Mouse (Mus musculus) left cerebral cortex, adult 9 months (tissue): Measurements from ENCODE around the gene Fbxo8.

Source experiments
- DNase-seq, 2 experiments: peaks; one replicate each; pipeline ENCODE4 v3.0.0; 2022; ENCODE audit warnings: low spot score in 2 of 2

Fbxo8 gene

GRCm38 (mm10) chr8:56550558-56551360 is at the start of gene Fbxo8, which contains the start of gene Cep44:
TSS of gene Fbxo8 (plus strand) at chr8:56551090.
TSS of gene Cep44 (minus strand) at chr8:56551047.
- peak; percentile 68 to 85 for DNase-seq

- no peak for DNase-seq
Observed at GRCm38 (mm10) chr8:56501911-56502310, 49.0 kb upstream of the Fbxo8 start.

GRCm38 (mm10) chr8:56508318-56508951 is 42.5 kb upstream of the Fbxo8 start:
- no peak for DNase-seq

GRCm38 (mm10) chr8:56508952-56509479 is 41.9 kb upstream of the Fbxo8 start:
- DNase-seq, result no peak

GRCm38 (mm10) chr8:56518848-56519247 is 32.0 kb upstream of the Fbxo8 start:
- DNase-seq, result no peak

- DNase-seq, result no peak
Observed at GRCm38 (mm10) chr8:56520249-56520648, 30.6 kb upstream of the Fbxo8 start.

- no peak for DNase-seq
Observed at GRCm38 (mm10) chr8:56521051-56521450, 29.8 kb upstream of the Fbxo8 start.

- DNase-seq, result no peak
Observed at GRCm38 (mm10) chr8:56528869-56529268, 22.0 kb upstream of the Fbxo8 start.

- peak in 1 of 2 experiments; percentile 34 for DNase-seq
Observed at GRCm38 (mm10) chr8:56530359-56530758, 20.5 kb upstream of the Fbxo8 start.

- DNase-seq, result no peak
Observed at GRCm38 (mm10) chr8:56540706-56541105, 10.2 kb upstream of the Fbxo8 start.

- no peak for DNase-seq
Observed at GRCm38 (mm10) chr8:56547866-56548265, 3.0 kb upstream of the Fbxo8 start.

GRCm38 (mm10) chr8:56551361-56551852 is 517 bp downstream of the Fbxo8 start:
- peak; percentile 85 to 96 for DNase-seq

- no peak for DNase-seq
Observed at GRCm38 (mm10) chr8:56552045-56552444, 1.2 kb downstream of the Fbxo8 start.

- DNase-seq, result no peak
Observed at GRCm38 (mm10) chr8:56552551-56553103, 1.7 kb downstream of the Fbxo8 start.

GRCm38 (mm10) chr8:56564399-56565047 is 13.6 kb downstream of the Fbxo8 start:
- DNase-seq, result no peak

GRCm38 (mm10) chr8:56566856-56567255 is 16.0 kb downstream of the Fbxo8 start:
- DNase-seq, result no peak

GRCm38 (mm10) chr8:56580918-56581317 is 30.0 kb downstream of the Fbxo8 start:
- no peak for DNase-seq

- DNase-seq, result no peak
Observed at GRCm38 (mm10) chr8:56582841-56583240, 32.0 kb downstream of the Fbxo8 start.

GRCm38 (mm10) chr8:56589004-56589403 is 38.1 kb downstream of the Fbxo8 start:
- DNase-seq, result no peak

GRCm38 (mm10) chr8:56591084-56591483 is 40.2 kb downstream of the Fbxo8 start:
- DNase-seq, result no peak

GRCm38 (mm10) chr8:56591502-56591901 is 40.6 kb downstream of the Fbxo8 start:
- DNase-seq, result no peak

- DNase-seq, result no peak
Observed at GRCm38 (mm10) chr8:56606481-56606880, 55.6 kb downstream of the Fbxo8 start.
